Mouse (Mus musculus) embryonic stem cell, embryonic (primary cell): Measurements from ENCODE around the gene Arhgef11.

Experiments
- CTCF ChIA-PET, 4 experiments: fragments of 300-600 bp in 2 of 4; fragments of 350-600 bp in 2 of 4; sonication (Branson Sonifier 250); formaldehyde crosslinking; loops; one replicate each; lab custom pipeline; 2022; ENCODE audit warnings: inconsistent platforms in 2 of 4; lab: Charles Lee
- POLR2A ChIA-PET, 4 experiments: fragments of 300-600 bp in 2 of 4; fragments of 350-600 bp in 2 of 4; sonication (Branson Sonifier 250); formaldehyde crosslinking; loops; one replicate each; lab custom pipeline; 2022; ENCODE audit warnings: antibody characterized with exemption in 4 of 4, inconsistent platforms in 1 of 4; lab: Charles Lee

Gene Arhgef11

DNA sequence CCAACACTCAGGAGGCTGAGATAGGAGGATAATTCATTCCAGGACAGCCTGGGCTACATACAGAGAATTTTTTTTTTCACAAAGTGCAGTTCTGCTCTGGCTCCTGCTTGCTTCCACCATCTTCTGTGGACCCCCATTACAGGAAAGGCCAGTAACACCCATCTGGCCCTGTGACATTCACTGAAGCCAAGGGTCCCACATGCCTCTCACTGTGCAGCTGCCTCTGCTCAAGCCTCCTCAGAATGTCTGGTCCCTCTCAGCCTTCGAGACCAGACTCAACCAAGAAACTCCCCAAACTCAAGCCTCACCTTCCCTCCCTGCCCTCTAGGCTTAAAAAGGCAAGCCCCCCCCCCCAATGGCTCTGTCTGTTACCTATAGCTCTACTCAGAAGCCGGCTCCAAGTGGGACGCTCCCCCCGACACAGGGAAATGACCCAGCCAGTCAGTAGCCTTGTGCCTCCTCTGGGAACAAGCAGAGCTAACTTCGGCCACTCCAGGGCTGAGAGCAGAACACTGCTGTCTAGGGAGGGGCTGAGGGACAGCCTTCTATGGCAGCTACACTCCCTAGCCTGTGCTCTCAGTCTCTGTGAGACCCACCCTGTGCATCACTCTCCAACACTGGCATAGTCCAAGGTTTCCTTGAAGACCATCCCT, 148.4 kb downstream of the Arhgef11 start:
- POLR2A ChIA-PET = interaction anchor here in 3 of 4 experiments (0.8 to 1.6 kb wide), 5 partner anchors 10 to 205 kb away, joined by 3 to 5 read pairs (median 3); partner anchors contain the start of genes Nes (in 1 of the 3) and Ntrk1 (in 1 of the 3)
- CTCF ChIA-PET = interaction anchor here in 2 of 4 experiments (0.6 to 2.4 kb wide), 12 partner anchors 10 to 235 kb away, joined by 3 to 16 read pairs (median 5); partner anchors contain the start of gene Lrrc71 (in 2 of the 2)

GRCm38 (mm10) chr3:87766284-87766667, 148.9 kb downstream of the Arhgef11 start:
- POLR2A ChIA-PET = interaction anchor here in 2 of 4 experiments (0.8 to 1.6 kb wide), 3 partner anchors 10 to 205 kb away, joined by 3 to 5 read pairs (median 3); partner anchors contain the start of gene Nes (in 1 of the 2)
- CTCF ChIA-PET = interaction anchor here in 2 of 4 experiments (0.6 to 2.4 kb wide), 6 partner anchors 10 to 235 kb away, joined by 3 to 16 read pairs (median 6); no protein-coding TSS in a partner anchor

DNA sequence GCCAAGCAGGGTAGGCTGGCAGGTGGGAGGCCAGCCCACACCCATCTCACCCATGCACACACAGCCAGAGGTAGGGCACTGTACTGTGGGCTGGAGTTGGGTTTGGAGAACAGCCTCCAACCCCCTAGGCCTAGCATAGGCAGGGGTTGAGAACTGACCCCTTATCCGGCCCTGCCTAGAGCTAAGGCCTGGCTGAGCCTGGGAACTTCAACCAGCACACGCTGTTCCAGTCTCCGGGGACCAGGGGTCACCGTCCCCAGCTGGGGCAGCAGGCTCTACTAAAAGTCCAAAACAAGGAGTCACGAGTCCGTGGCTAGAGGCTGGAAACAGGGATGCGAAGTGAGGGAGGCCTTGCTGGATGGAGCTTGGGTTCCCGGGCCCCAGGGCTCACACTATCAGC, 150.4 kb downstream of the Arhgef11 start:
- ChIA-PET CTCF (interaction anchor here (0.6 to 5.5 kb wide), 30 partner anchors 7 to 307 kb away, joined by 3 to 64 read pairs (median 6); partner anchors contain the start of genes Lrrc71 (in 3 of the 4), Ntrk1 (in 2 of the 4) and Prcc (in 1 of the 4)), POLR2A (interaction anchor here in 2 of 4 experiments (0.9 to 1.3 kb wide), 5 partner anchors 19 to 110 kb away, joined by 3 to 5 read pairs (median 3); no protein-coding TSS in a partner anchor)

DNA sequence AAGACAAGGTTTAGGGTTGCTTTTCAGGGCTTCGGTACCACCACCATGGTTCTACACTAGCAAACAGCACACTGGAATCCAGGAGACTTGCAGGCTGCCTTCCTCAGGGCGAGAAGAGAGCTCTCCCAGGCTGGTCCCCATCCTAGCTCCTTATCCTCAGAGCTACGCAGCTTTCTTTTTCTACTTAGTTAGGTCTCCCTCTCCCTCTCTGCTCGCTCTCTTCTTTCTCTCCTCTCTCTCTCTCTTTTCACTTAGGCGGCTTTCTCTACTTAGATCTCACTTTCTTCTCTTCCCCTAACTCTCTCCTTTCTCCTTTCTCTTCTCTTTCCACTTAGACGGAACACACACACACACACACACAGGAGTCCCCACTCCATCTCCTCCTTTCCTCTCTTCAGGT, 151.1 kb downstream of the Arhgef11 start:
- ChIA-PET CTCF (interaction anchor here (0.6 to 5.5 kb wide), 54 partner anchors 8 to 306 kb away, joined by 3 to 64 read pairs (median 4); partner anchors contain the start of genes Lrrc71 (in 4 of the 4), Ntrk1 (in 3 of the 4), Nes (in 1 of the 4) and Prcc (in 1 of the 4)), POLR2A (interaction anchor here in 3 of 4 experiments (0.6 to 2.0 kb wide), 12 partner anchors 10 to 374 kb away, joined by 3 to 5 read pairs (median 3); partner anchors contain the start of genes Lrrc71 (in 1 of the 3), Mef2d (in 1 of the 3) and Nes (in 1 of the 3))

DNA sequence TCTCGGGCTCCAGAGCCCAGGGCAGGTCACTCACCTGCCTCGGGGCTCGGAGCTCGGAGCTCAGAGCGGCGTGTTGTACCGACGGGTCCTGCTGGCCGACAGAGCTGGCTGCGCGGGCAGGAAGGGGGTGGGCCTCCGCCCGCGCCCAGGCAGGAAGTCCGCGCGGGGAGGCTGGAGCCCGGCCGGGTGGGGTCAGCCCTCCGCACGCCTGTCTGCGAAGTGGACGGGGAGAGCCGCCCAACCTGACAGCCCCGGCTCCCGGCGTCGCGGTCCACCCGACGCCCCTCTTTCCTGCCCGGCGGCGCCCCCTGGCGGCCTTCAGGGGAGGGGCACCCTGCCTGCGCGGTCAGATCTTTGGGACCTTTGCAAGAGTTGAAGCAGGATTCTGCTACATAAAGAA, 151.5 kb downstream of the Arhgef11 start:
- CTCF ChIA-PET = interaction anchor here (0.6 to 5.5 kb wide), 54 partner anchors 8 to 381 kb away, joined by 3 to 64 read pairs (median 5); partner anchors contain the start of genes Lrrc71 (in 4 of the 4), Ntrk1 (in 3 of the 4), Nes (in 1 of the 4) and Prcc (in 1 of the 4)
- POLR2A ChIA-PET = interaction anchor here in 3 of 4 experiments (0.6 to 2.0 kb wide), 12 partner anchors 10 to 374 kb away, joined by 3 to 5 read pairs (median 3); partner anchors contain the start of genes Lrrc71 (in 1 of the 3), Mef2d (in 1 of the 3) and Nes (in 1 of the 3)

GRCm38 (mm10) chr3:87769506-87769905, 152.1 kb downstream of the Arhgef11 start:
- CTCF ChIA-PET = interaction anchor here (0.6 to 5.5 kb wide), 62 partner anchors 9 to 506 kb away, joined by 3 to 64 read pairs (median 5); partner anchors contain the start of genes Bcan (in 1 of the 4), Insrr (in 1 of the 4), Lrrc71 (in 1 of the 4) and Nes (in 1 of the 4)
- POLR2A ChIA-PET = interaction anchor here in 3 of 4 experiments (0.6 to 2.0 kb wide), 10 partner anchors 9 to 923 kb away, joined by 3 to 5 read pairs (median 3); partner anchors contain the start of genes Lrrc71 (in 1 of the 3) and Nes (in 1 of the 3)

DNA sequence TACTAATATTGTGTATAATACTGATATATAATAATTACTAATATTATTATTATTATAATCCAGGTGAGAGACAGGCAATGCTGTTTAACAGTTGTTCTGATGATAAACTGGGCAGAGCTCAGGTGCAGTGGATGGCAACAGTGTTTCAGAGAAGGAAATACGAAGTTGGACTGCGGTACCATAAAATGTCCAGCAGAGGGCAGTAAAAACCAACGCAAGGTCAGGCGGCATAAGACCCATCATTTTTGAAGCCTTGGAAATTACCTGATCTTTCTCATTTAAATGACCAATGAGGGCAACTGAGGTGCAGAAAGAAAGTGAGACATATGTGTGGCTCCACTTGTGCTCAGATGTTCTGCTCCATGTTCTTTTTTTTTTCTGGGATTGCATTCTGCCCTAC, 152.9 kb downstream of the Arhgef11 start:
- ChIA-PET CTCF (interaction anchor here (0.6 to 5.5 kb wide), 54 partner anchors 8 to 505 kb away, joined by 3 to 64 read pairs (median 4); partner anchors contain the start of genes Nes (in 2 of the 4), Bcan (in 1 of the 4), Insrr (in 1 of the 4) and Lrrc71 (in 1 of the 4)), POLR2A (interaction anchor here in 3 of 4 experiments (0.6 to 2.0 kb wide), 6 partner anchors 9 to 200 kb away, joined by 3 to 5 read pairs (median 3); partner anchors contain the start of genes Mrpl24 (in 1 of the 3) and Nes (in 1 of the 3))

DNA sequence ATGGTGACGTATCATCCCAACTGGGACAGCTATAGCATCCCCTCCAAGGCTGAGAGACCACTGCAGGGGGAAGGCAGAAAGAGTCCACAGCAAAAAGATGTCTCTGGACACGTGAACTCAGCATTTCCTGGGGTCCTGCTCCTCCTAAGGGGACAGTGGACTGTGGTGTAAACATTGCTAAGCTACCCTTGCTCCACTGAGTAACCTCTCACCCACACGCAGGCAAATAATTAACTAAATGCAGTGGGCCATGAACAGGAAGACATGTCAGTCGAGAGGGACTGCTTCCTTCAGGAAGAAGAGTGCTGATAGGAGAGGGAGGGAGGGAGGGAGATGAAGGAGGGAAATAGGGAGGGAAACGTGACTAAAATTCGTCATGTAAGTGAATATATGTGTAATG, 153.7 kb downstream of the Arhgef11 start:
- CTCF ChIA-PET = interaction anchor here (0.6 to 5.5 kb wide), 27 partner anchors 8 to 300 kb away, joined by 3 to 64 read pairs (median 7); partner anchors contain the start of genes Lrrc71 (in 1 of the 4), Nes (in 1 of the 4) and Ntrk1 (in 1 of the 4)

GRCm38 (mm10) chr3:87778283-87778682, 160.9 kb downstream of the Arhgef11 start:
- CTCF ChIA-PET = interaction anchor here in 3 of 4 experiments (0.6 to 6.6 kb wide), 7 partner anchors 8 to 81 kb away, joined by 3 to 47 read pairs (median 3); partner anchors contain the start of gene Insrr (in 1 of the 3)
- POLR2A ChIA-PET = interaction anchor here in 1 of 4 experiments (1.4 kb wide), 1 partner anchor 16 kb away, joined by 3 read pairs; the partner anchor contains the start of gene Ntrk1

More for the DNA sequence above, 153.7 kb downstream of the Arhgef11 start:
- POLR2A ChIA-PET = interaction anchor here in 2 of 4 experiments (1.0 to 1.7 kb wide), 3 partner anchors 46 to 200 kb away, joined by 3 read pairs; partner anchors contain the start of genes Mrpl24 (in 1 of the 2) and Nes (in 1 of the 2)

DNA sequence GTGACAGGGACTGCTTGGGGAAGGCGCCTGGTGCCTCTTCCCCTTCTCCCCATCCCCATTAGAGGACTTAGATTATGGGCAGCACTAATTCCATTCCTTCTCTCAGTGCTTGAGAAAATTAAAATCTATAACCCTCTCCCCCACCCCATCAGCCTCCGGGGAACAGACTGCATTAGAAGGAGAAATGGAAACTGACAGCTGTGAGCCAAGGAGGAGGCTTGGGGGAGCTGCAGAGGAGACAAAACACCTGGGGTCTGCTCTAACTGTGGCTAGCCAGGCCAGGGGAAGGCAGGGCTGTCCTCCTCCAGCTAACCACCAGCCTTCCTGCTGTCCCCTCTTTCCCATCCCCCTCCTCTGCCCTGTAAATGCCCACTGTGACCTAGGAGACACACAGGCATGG, 161.7 kb downstream of the Arhgef11 start:
- POLR2A ChIA-PET = interaction anchor here in 1 of 4 experiments (1.2 kb wide), 1 partner anchor 11 kb away, joined by 3 read pairs; no protein-coding TSS in a partner anchor
- CTCF ChIA-PET = interaction anchor here (0.6 to 6.6 kb wide), 9 partner anchors 9 to 1018 kb away, joined by 3 to 47 read pairs (median 4); partner anchors contain the start of gene Ntrk1 (in 1 of the 4)

DNA sequence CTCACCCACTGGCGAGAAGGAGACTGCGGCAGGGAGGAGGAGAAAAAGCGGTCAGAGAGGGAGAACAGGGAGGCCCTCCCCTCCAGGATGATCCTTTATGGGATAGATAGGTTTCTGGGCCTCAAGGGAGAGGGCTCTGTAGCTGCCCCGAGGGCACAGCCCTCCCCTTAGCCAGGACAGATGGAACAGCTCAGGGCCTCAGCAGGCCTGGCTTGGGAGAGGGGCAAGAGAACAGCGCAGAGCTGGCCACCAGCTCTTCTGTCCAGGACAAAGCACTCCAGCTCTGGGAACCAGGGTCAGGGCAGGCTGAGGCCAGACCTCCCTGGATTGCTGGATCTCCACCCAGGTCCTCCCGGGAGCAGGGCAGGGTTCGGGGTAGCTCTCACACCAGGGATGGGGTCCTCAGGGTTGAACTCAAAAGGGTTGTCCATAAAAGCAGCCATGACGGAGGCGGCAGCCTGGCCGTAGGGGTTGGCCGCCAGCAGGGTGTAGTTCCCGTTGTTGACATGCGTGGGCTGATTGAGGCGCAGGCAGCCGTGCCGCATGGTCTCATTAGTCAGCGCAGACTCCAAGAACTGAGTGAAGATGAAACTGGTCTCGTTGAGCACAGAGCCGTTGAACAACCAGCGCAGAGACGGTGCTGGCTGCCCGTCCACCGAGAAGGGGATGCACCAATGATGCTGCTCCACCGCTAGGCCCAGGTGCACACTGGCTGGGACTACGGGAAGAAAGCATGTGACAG, 166.1 kb downstream of the Arhgef11 start:
- POLR2A ChIA-PET = interaction anchor here (0.6 to 1.4 kb wide), 6 partner anchors 10 to 730 kb away, joined by 3 to 5 read pairs (median 4); partner anchors contain the start of gene Ntrk1 (in 1 of the 4)
- CTCF ChIA-PET = interaction anchor here (0.5 to 6.6 kb wide), 14 partner anchors 11 to 540 kb away, joined by 3 to 47 read pairs (median 4); partner anchors contain the start of genes Ntrk1 (in 2 of the 4) and Lrrc71 (in 1 of the 4)

- ChIA-PET POLR2A (no interaction called here), CTCF (interaction anchor here (0.5 to 1.8 kb wide), 7 partner anchors 10 to 55 kb away, joined by 3 to 10 read pairs (median 4); partner anchors contain the start of gene Ntrk1 (in 3 of the 4))
These were observed 167.8 kb downstream of the Arhgef11 start for GRCm38 (mm10) chr3:87785156-87785555.

GRCm38 (mm10) chr3:87785626-87786214, 168.4 kb downstream of the Arhgef11 start:
- ChIA-PET POLR2A (interaction anchor here in 2 of 4 experiments (0.6 to 1.0 kb wide), 2 partner anchors 9 to 165 kb away, joined by 3 read pairs; no protein-coding TSS in a partner anchor), CTCF (interaction anchor here (0.5 to 1.8 kb wide), 10 partner anchors 9 to 54 kb away, joined by 3 to 10 read pairs (median 4); partner anchors contain the start of gene Ntrk1 (in 3 of the 4))
